Mouse (Mus musculus) layer of hippocampus, postnatal 14 days (tissue): Measurements from ENCODE around the gene Cped1. TPM values are rescaled to one million over a fixed set of nuclear protein-coding genes. Genes with fewer than 3 reads are reported as not detected.
A peak's percentile ranks its signal among the peaks of the same experiment; 100 is the strongest.

Experiments
- DNase-seq, 2 experiments: peaks; one replicate each; pipeline ENCODE4 v3.0.0; 2021 to 2022; ENCODE audit warnings: low spot score in 2 of 2, mixed read lengths in 1 of 2
- long read RNA-seq, 2 experiments: library from polyadenylated mRNA; stranded (forward); transcript quantifications; one replicate each; pipeline ENCODE4 v2.0.0; 2021
- total RNA-seq, 2 experiments: library from RNA; stranded (reverse); gene quantifications; 2 replicates each; pipeline ENCODE4 v1.2.3; 2021

Cped1 gene
- 1 to 10 TPM; 1.4 to 2.7 TPM for total RNA-seq
- long read RNA-seq, experiment 1, full-length matches to known transcripts, result 2 of 3 reads
- long read RNA-seq, experiment 1, partial matches to known transcripts, result 0 of 3 reads
- long read RNA-seq, experiment 1, other reads (novel, unspliced or antisense), result 1 of 3 reads
- long read RNA-seq, experiment 2, full-length matches to known transcripts, result 1 of 2 reads
- long read RNA-seq, experiment 2, partial matches to known transcripts, result 0 of 2 reads
- long read RNA-seq, experiment 2, other reads (novel, unspliced or antisense), result 1 of 2 reads

GRCm38 (mm10) chr6:21985732-21986540 is at the start of gene Cped1:
Cped1 (plus strand) TSS chr6:21985916.
- no peak for DNase-seq

- DNase-seq, result no peak
Measured at GRCm38 (mm10) chr6:21937981-21938635, 47.6 kb upstream of the Cped1 start.

GRCm38 (mm10) chr6:21949226-21949731 is 36.4 kb upstream of the Cped1 start, which contains the start of gene Ing3:
Ing3 (plus strand) TSS chr6:21949571.
- peak; percentile 97 to 100 for DNase-seq

GRCm38 (mm10) chr6:21949771-21950448 is 35.8 kb upstream of the Cped1 start:
- DNase-seq, result peak; percentile 95 to 98

GRCm38 (mm10) chr6:21950676-21951075 is 35.0 kb upstream of the Cped1 start:
- peak in 1 of 2 experiments; percentile 8 for DNase-seq

- no peak for DNase-seq
Measured at GRCm38 (mm10) chr6:21955468-21955867, 30.2 kb upstream of the Cped1 start.

- DNase-seq, result no peak
Measured at GRCm38 (mm10) chr6:21958922-21959321, 26.8 kb upstream of the Cped1 start.

- DNase-seq, result no peak
Measured at GRCm38 (mm10) chr6:21959909-21960308, 25.8 kb upstream of the Cped1 start.

- DNase-seq, result no peak
Measured at GRCm38 (mm10) chr6:21977532-21977931, 8.2 kb upstream of the Cped1 start.

GRCm38 (mm10) chr6:21981114-21981513 is 4.6 kb upstream of the Cped1 start:
- DNase-seq, result no peak

- DNase-seq, result peak; percentile 28 to 82
Measured at GRCm38 (mm10) chr6:21984990-21985731, 555 bp upstream of the Cped1 start.

GRCm38 (mm10) chr6:21986660-21987331 is 1.1 kb downstream of the Cped1 start:
- DNase-seq, result no peak

- DNase-seq, result no peak
Measured at GRCm38 (mm10) chr6:21987554-21987953, 1.8 kb downstream of the Cped1 start.

- no peak for DNase-seq
Measured at GRCm38 (mm10) chr6:21988296-21988695, 2.6 kb downstream of the Cped1 start.

GRCm38 (mm10) chr6:21989081-21989480 is 3.4 kb downstream of the Cped1 start:
- no peak for DNase-seq

- no peak for DNase-seq
Measured at GRCm38 (mm10) chr6:21990181-21991135, 4.7 kb downstream of the Cped1 start.

- DNase-seq, result no peak
Measured at GRCm38 (mm10) chr6:21991151-21991550, 5.4 kb downstream of the Cped1 start.

- DNase-seq, result no peak
Measured at GRCm38 (mm10) chr6:21993070-21993469, 7.4 kb downstream of the Cped1 start.

- DNase-seq, result no peak
Measured at GRCm38 (mm10) chr6:21998131-21998530, 12.4 kb downstream of the Cped1 start.
